Mouse (Mus musculus): ENCODE data around the gene Abcc3.

Gene Abcc3

GRCm38 (mm10) chr11:94392672-94393109 lies at the start of gene Abcc3:
Abcc3 (minus strand) TSS chr11:94392997.
- peak in 1 of 2 experiments; percentile 41 for DNase-seq (ENCODE audit: low spot score in 2 of 2)

- no peak for DNase-seq (ENCODE audit: low spot score in 2 of 2)
These were observed 49.0 kb upstream of the Abcc3 start for GRCm38 (mm10) chr11:94441752-94442151.

- DNase-seq (ENCODE audit: low spot score in 2 of 2): no peak
These were observed 48.3 kb upstream of the Abcc3 start for GRCm38 (mm10) chr11:94441122-94441521.

- DNase-seq (ENCODE audit: low spot score in 2 of 2): no peak
These were observed 47.6 kb upstream of the Abcc3 start for GRCm38 (mm10) chr11:94440421-94440820.

- DNase-seq (ENCODE audit: low spot score in 2 of 2): no peak
These were observed 36.3 kb upstream of the Abcc3 start for GRCm38 (mm10) chr11:94429011-94429651.

- peak in 1 of 2 experiments; percentile 36 for DNase-seq (ENCODE audit: low spot score in 2 of 2)
These were observed 35.5 kb upstream of the Abcc3 start for GRCm38 (mm10) chr11:94428091-94428835.

GRCm38 (mm10) chr11:94425656-94426055 lies 32.9 kb upstream of the Abcc3 start:
- DNase-seq (ENCODE audit: low spot score in 2 of 2): peak; percentile 59 to 64

- DNase-seq (ENCODE audit: low spot score in 2 of 2): no peak
These were observed 32.4 kb upstream of the Abcc3 start for GRCm38 (mm10) chr11:94425215-94425614.

- DNase-seq (ENCODE audit: low spot score in 2 of 2): peak; percentile 37 to 45
These were observed 31.6 kb upstream of the Abcc3 start for GRCm38 (mm10) chr11:94424380-94424779.

- no peak for DNase-seq (ENCODE audit: low spot score in 2 of 2)
These were observed 31.1 kb upstream of the Abcc3 start for GRCm38 (mm10) chr11:94423855-94424254.

GRCm38 (mm10) chr11:94420991-94421390 lies 28.2 kb upstream of the Abcc3 start:
- no peak for DNase-seq (ENCODE audit: low spot score in 2 of 2)

GRCm38 (mm10) chr11:94420325-94420724 lies 27.5 kb upstream of the Abcc3 start:
- DNase-seq (ENCODE audit: low spot score in 2 of 2): peak; percentile 37 to 39

- no peak for DNase-seq (ENCODE audit: low spot score in 2 of 2)
These were observed 26.4 kb upstream of the Abcc3 start for GRCm38 (mm10) chr11:94419004-94419727.

GRCm38 (mm10) chr11:94414042-94414441 lies 21.2 kb upstream of the Abcc3 start:
- no peak for DNase-seq (ENCODE audit: low spot score in 2 of 2)

GRCm38 (mm10) chr11:94413516-94413915 lies 20.7 kb upstream of the Abcc3 start:
- no peak for DNase-seq (ENCODE audit: low spot score in 2 of 2)

GRCm38 (mm10) chr11:94412998-94413469 lies 20.2 kb upstream of the Abcc3 start:
- peak in 1 of 2 experiments; percentile 47 for DNase-seq (ENCODE audit: low spot score in 2 of 2)

- DNase-seq (ENCODE audit: low spot score in 2 of 2): no peak
These were observed 19.8 kb upstream of the Abcc3 start for GRCm38 (mm10) chr11:94412562-94412961.

- no peak for DNase-seq (ENCODE audit: low spot score in 2 of 2)
These were observed 15.1 kb upstream of the Abcc3 start for GRCm38 (mm10) chr11:94407803-94408321.

GRCm38 (mm10) chr11:94405348-94405747 lies 12.6 kb upstream of the Abcc3 start:
- DNase-seq (ENCODE audit: low spot score in 2 of 2): peak; percentile 52 to 55

- DNase-seq (ENCODE audit: low spot score in 2 of 2): peak; percentile 90
These were observed 12.0 kb upstream of the Abcc3 start for GRCm38 (mm10) chr11:94404641-94405260.

GRCm38 (mm10) chr11:94404178-94404577 lies 11.4 kb upstream of the Abcc3 start:
- DNase-seq (ENCODE audit: low spot score in 2 of 2): no peak

- DNase-seq (ENCODE audit: low spot score in 2 of 2): no peak
These were observed 11.0 kb upstream of the Abcc3 start for GRCm38 (mm10) chr11:94403757-94404156.

Data from frontal cortex, postnatal 36 days (tissue).